Mouse (Mus musculus) cerebellum, adult (tissue): ENCODE measurements around the gene Adgrd1.

Source experiments
- ATAC-seq: cut with Nextera tagmentation; 2 replicates; pipeline ENCODE4 v1.9.2; 2017; ENCODE audit warnings: mild to moderate bottlenecking, moderate library complexity, mixed read lengths; ENCODE audit not compliant: insufficient number of reproducible peaks, low FRiP score, low TSS enrichment

Gene Adgrd1

GRCm38 (mm10) chr5:129186926-129187325, 90.4 kb downstream of the Adgrd1 start:
- no peak for ATAC-seq

DNA sequence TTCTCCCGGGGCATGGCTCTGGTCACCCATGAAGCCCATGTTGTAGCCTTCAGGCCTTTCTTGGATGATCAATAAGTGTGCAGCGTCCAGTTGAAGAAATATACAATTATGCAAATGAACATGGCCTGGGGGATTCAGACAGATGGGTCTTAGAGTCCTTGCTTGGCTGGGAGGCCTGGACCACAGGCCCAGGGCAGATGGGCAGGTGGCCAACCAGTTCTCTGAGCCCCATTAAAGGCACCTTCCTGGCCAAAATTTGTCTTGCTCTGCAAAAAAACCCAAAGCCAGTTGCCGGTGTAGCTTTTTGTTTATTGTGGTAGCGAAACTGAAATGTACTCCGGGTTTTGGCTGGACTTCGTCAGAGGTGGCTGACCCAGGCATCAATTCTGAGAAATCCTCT, 92.5 kb downstream of the Adgrd1 start:
- no peak for ATAC-seq

DNA sequence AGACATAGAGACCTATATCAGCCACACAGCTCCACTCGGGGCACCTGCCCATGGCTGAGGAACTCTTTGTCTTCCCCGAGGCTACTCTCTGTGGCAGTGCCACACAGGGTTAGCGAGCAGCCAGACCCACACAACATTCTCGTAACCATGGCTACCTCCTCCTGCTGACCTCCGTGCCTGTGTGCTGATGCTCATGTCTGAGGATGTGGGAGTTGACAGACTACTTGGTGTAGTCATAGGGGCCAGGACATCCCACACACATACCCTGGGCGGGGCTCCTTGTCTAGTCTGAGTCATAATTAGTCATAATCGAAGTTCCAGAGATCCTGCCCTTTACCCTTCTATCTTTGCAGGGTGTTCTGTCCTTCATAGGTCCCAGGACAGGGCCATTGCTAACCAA, 93.5 kb downstream of the Adgrd1 start:
- ATAC-seq: no peak

- no peak for ATAC-seq
Measured at GRCm38 (mm10) chr5:129196501-129196900, 100.0 kb downstream of the Adgrd1 start.

DNA sequence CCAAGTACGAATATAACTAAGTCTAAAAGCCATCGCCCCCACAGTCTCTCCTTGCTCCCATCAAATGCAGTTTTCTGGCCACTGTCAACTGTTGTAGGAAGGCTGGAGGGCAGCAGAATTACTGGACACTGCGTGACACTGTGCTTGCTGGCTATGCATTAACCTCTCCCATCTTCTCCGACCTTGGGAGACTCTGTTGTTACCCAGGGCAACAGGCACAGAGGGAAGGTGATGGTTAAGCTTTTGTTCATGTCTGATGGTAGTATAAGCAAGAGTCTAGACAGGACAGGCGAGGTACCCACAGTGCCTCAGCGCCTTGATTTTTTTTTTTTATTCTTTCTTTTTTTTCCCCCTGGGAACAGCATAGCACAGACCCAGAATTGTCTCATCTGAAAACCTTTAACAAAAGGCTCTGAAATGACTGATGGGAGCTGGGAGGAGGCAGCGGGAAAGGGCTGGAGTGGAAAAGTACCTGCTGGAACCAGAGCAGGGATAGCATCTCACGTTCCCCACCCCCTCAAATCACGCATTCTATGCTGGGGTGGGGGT, 100.5 kb downstream of the Adgrd1 start:
- no peak for ATAC-seq

GRCm38 (mm10) chr5:129200132-129200531, 103.6 kb downstream of the Adgrd1 start:
- ATAC-seq: no peak

DNA sequence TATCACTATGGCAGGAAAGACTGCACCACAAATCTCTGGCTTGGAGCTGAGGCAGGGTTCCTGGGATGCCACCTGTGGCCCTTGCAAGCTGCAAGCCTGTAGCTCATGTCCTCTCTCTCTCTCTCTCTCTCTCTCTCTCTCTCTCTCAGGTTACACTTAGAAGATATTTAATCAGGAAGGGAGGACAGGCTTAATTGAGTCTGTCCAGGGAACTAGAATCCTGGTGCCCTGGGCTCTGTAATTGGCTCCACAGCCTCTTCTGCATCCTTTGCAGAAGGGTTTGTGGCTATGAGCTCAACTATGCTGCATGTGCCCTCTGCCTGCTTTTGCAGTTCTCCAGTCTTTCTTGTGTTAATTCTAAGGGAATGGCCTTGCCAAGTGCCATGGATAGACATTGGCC, 111.7 kb downstream of the Adgrd1 start:
- ATAC-seq: no peak

DNA sequence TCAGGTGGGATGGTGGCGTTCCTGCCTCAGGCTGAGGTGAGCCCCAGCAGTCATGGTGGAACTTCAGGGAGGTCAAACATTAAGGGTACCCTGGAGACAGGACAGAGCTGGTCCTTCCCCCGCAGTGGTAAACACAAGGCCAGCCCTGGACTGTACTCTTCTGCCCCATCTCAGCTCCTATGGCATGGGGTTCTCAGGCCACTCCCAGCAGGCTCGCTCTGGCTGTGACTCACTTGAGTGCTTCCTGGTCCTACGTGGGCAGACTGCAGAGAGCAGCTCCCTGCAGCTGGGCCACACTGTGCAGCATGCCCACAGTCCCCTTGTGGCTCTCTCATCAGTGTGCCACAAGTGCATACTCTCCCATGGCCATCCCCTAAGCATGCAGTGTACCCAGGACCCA, 112.3 kb downstream of the Adgrd1 start:
- ATAC-seq: no peak

- no peak for ATAC-seq
Measured at GRCm38 (mm10) chr5:129211385-129212031, 115.0 kb downstream of the Adgrd1 start.

DNA sequence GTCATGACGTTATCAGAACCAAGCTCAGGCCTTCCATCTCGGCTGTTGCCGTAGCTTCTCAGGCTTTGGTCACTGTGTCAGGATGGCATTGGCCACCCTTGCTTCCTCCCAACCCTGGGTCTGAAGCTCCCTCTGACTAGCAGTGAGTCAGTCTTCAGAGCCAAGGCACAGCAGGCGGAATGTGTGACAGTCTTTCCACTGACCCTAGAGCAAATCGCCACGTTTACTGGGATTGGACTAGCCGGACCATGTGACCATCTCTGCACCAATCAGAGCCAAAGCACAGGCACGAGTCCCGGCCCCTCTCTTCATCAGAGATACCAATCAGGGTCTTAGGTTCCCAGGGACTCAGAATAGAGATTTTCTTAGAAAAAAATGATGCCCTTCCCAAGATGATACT, 117.5 kb downstream of the Adgrd1 start:
- no peak for ATAC-seq

DNA sequence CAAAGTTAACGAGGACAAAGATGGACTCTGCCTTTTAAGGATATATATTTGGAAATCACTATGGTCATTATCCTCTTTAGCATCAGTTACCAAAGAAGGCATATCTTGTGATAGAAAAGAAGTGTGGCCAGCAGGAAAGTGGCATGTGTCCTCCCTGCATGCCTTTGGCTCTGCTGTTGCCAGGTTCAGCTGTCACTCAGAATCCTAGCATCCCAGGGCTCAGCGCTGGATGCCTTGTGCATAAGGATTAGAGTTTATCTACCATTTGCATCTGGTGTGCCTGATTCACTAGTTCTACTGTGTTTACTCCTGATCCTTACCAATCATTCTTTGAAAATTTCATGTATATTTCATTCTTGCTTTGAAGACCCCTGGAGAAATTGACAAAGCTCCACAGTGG, 119.5 kb downstream of the Adgrd1 start:
- ATAC-seq: no peak

DNA sequence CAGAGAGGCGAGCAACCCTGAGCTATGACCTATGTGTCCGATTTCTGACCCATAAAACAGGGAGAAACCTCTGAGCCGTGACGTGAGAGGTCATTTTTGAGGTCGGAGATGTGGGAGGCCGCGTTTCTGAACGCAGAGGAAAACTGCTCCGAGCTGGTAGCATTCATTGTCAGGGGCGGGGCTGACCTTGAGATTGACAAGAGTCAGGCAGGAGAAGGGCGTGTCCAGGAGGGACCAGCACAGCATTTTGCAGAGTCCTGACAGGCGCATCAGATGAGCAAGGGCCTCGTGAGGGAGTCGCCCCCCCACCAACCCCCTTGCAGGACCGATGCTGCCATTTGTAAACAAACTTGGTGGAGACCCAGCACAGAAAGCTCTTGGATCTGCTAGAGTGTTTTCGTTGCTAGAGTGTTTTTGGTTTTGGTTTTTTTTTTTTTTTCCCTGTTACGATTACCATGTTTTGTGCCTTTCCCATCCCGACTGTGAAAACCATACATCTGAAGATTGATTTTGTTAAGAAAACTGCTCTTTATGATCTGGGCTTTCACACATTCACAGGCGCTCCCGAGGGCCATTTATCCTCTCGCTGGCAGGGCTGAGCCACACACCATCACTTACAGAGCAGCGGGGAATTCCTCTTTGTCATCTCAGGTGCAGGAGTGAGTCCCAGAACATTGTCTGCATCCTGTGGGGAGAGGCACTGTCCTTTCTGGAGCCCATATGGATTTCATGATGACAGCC, 121.1 kb downstream of the Adgrd1 start:
- no peak for ATAC-seq

- ATAC-seq: no peak
Measured at GRCm38 (mm10) chr5:129218222-129218505, 121.6 kb downstream of the Adgrd1 start.

DNA sequence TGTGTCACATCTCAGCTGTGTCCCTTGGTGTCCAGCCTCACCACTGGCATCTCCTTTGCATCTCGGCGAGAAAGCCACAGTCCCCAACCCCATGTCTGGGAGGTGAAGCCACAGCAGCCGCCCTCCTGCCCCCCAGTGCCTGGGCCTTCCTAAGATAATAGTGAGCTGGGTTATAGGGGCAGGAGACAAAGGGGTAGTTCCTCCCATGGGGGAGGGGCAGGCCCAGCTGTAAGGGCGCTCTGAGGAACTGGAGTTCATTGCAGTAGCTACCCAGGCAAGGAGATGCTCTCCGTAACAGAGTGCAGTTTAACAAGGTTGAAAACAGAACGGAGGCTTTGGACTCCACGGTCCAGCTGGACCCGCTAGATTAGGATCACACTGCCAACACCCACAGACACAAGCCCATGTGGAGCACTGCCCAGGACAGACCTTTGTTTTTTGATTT, 122.0 kb downstream of the Adgrd1 start:
- no peak for ATAC-seq

- no peak for ATAC-seq
Measured at GRCm38 (mm10) chr5:129219178-129219760, 122.7 kb downstream of the Adgrd1 start.

GRCm38 (mm10) chr5:129225810-129226450, 129.4 kb downstream of the Adgrd1 start:
- ATAC-seq: no peak

- ATAC-seq: no peak
Measured at GRCm38 (mm10) chr5:129228171-129228570, 131.6 kb downstream of the Adgrd1 start.

DNA sequence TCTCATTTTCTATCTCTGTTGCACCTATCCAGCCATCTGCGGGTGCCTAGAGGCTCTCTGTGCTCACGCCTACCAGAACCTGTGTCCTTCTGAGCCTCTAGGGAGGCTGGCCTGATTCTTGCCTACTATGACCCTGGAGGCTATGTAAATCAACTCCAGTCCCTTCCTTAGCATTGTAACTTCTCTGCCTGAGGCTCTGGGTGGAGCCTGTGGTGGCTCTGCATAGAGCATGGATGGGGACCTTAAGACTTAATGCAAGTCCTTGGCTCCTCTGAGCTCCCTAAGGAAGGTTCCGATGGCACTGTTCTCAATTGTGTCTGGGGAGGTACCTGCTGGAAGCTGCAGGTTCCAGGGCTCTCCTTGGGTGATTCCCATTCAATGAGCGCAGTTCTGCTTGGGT, 136.8 kb downstream of the Adgrd1 start:
- ATAC-seq: no peak

- no peak for ATAC-seq
Measured at GRCm38 (mm10) chr5:129233881-129234432, 137.4 kb downstream of the Adgrd1 start.

- no peak for ATAC-seq
Measured at GRCm38 (mm10) chr5:129236366-129236765, 139.8 kb downstream of the Adgrd1 start.

DNA sequence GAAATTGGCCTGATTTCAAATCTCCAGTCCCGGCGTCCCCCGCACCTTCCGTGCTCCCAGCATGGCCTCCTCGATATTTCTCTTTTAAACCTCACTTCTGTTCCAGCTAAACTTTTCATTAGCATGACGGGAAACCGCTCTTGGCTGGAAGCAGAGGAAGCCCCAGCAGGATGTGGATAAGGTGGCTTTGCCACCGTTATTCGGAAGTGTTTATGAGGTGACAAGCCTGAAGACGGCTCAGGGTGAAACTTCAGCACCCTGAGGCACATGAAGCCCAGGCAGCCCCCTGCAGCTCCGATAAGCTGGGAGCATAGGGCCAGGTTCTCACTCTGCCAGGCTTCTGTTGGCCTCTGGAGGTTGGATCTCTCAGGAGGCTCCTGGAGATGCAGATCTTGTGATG, 145.3 kb downstream of the Adgrd1 start:
- no peak for ATAC-seq
